Mouse (Mus musculus) testis, adult 2 months (tissue): ENCODE measurements around the gene Naa11. TPM values are rescaled to one million over a fixed set of nuclear protein-coding genes. Genes with fewer than 3 reads are reported as not detected.
A peak's percentile ranks its signal among the peaks of the same experiment; 100 is the strongest.

Source experiments
- H3K27ac ChIP-seq: fragments of 200-500 bp; 2 replicates; pipeline ENCODE4 v1.5.1; 2012; ENCODE audit warnings: low read depth, low read length; ENCODE audit not compliant: control insufficient read depth, insufficient read depth
- H3K27me3 ChIP-seq: fragments of 200-500 bp; 2 replicates; pipeline ENCODE4 v1.6.1; 2012; ENCODE audit warnings: mild to moderate bottlenecking, low read length, moderate library complexity; ENCODE audit not compliant: control insufficient read depth, insufficient read depth
- H3K36me3 ChIP-seq: fragments of 200-500 bp; 2 replicates; pipeline ENCODE4 v1.6.1; 2012; ENCODE audit warnings: mild to moderate bottlenecking, low read length; ENCODE audit not compliant: control insufficient read depth, insufficient read depth
- H3K4me1 ChIP-seq: fragments of 200-500 bp; 2 replicates; pipeline ENCODE4 v1.6.1; 2012; ENCODE audit warnings: low read length; ENCODE audit not compliant: control insufficient read depth, insufficient read depth
- H3K4me3 ChIP-seq: fragments of 200-500 bp; 2 replicates; pipeline ENCODE4 v1.5.1; 2012; ENCODE audit warnings: low read depth, mild to moderate bottlenecking, low read length, moderate library complexity, mixed read lengths; ENCODE audit not compliant: control insufficient read depth
- CTCF ChIP-seq: fragments of 200-500 bp; IDR thresholded peaks from 2 replicates; pipeline ENCODE4 v1.5.1; 2012; ENCODE audit warnings: low read depth, mild to moderate bottlenecking, inconsistent platforms, low read length, moderate library complexity; ENCODE audit not compliant: control insufficient read depth, insufficient read depth, insufficient replicate concordance
- POLR2A ChIP-seq: fragments of 200-500 bp; IDR thresholded peaks from 2 replicates; pipeline ENCODE4 v1.6.1; 2012; ENCODE audit warnings: low read depth, mild to moderate bottlenecking, inconsistent platforms, low read length, moderate library complexity; ENCODE audit not compliant: control insufficient read depth
- polyA plus RNA-seq: library from polyadenylated mRNA; depleted of rRNA; stranded (reverse); fragments of >200 nt; gene quantifications from 2 replicates; pipeline ENCODE4 v1.2.3, GENCODE M21; 2012

Naa11 gene
- polyA plus RNA-seq, 1 experiment: 9.7 TPM

DNA sequence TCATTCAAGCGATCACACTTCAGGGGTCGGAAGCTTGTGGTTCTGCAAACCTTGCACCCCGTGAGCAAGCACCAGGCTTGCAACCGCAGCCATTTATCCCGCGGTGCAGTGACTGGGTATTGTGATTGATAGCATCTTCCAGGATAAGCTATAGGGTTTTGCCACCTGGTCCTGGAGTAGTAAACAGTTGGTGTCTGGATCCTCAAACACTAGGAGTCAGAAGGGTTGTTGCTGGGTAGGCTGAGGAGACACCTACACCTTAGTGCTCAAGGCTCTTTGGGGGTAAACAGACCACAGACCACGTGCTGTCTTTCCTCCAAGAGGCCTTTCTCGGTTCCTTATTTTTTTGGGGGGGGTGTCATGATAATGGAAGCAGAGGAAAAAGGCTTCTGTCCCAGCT is 27.9 kb downstream of the Naa11 start:
- Histone ChIP-seq H3K4me1 (no peaks in the 10 kb centered on the region), H3K4me3 (no peak overlapping the region), H3K27me3 (no peaks in the 10 kb centered on the region), H3K27ac (no peak overlapping the region), H3K36me3 (no peaks in the 10 kb centered on the region)
- TF ChIP-seq CTCF (no peak), POLR2A (no peak)

DNA sequence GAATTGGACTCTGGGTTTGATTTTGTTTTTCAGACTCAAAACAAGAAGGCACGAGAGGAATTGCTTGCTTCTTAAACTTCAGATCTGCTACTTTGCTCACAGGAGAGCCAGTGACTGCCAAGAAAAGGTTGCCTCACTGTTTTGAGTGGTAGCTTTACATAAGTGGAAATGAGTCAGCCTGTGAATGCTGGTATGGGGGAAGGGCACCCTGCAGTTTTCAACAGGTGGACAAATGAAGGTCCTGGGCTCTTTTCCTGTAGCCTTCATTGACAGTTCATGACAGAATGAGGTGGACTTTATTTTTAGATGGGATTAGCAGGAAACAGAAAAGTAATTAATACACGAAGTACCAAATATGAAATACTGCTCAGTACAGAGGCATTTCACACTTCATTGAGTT is 29.6 kb downstream of the Naa11 start:
- TF ChIP-seq POLR2A (no peak), CTCF (no peak)
- Histone ChIP-seq H3K36me3 (no peaks in the 10 kb centered on the region), H3K27me3 (no peaks in the 10 kb centered on the region), H3K4me3 (peak overlapping the region; percentile 13; the same call in 1 of the 2 replicates), H3K4me1 (no peaks in the 10 kb centered on the region), H3K27ac (no peak overlapping the region)

DNA sequence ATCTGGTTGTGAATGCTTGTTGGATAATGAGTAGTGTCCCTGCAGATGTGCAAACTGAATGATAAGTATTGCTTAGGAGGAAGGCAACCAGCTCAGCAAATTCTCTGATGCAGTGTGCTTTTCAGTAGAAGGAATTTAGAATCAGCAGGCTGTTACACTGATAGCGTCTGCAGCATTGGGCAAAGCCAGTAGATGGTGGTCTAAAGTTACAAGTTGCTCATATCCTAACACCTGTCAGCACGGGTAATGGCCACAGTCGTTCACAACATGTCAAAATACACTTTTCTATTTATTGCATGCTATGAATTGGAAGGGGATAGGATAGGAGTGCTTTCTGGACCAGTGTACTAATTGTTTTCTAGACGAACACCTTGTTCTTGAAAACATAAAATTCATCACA is 33.1 kb downstream of the Naa11 start:
- H3K36me3 ChIP-seq: no peaks in the 10 kb centered on the region
- no peak for TF ChIP-seq CTCF
- TF ChIP-seq POLR2A: no peak
- no peaks in the 10 kb centered on the region for H3K27me3 ChIP-seq
- no peaks in the 10 kb centered on the region for H3K4me1 ChIP-seq
- no peak overlapping the region for H3K4me3 ChIP-seq
- no peak overlapping the region for H3K27ac ChIP-seq

DNA sequence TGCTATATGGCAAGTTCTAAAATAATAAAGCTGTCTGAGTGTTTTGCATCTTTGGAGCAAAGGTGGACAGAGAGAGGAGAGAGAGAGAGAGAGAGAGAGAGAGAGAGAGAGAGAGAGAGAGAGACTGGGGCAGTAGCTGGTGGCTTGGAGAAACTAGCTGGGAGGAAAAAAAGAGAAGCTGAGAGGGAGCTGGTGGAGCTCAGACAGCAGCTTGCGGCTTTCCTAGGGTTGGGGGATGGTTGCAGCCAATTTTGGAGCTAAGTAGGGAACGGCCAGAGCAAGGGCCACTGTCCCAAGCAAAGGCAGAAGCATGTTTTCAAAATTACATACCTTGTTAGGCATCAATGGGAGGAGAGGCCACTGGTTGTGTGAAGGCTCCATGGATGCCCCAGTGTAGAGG is 36.0 kb downstream of the Naa11 start:
- no peaks in the 10 kb centered on the region for H3K4me1 ChIP-seq
- no peaks in the 10 kb centered on the region for H3K36me3 ChIP-seq
- no peak overlapping the region for H3K4me3 ChIP-seq
- no peak overlapping the region for H3K27ac ChIP-seq
- H3K27me3 ChIP-seq: no peaks in the 10 kb centered on the region
- TF ChIP-seq CTCF (no peak), POLR2A (no peak)

DNA sequence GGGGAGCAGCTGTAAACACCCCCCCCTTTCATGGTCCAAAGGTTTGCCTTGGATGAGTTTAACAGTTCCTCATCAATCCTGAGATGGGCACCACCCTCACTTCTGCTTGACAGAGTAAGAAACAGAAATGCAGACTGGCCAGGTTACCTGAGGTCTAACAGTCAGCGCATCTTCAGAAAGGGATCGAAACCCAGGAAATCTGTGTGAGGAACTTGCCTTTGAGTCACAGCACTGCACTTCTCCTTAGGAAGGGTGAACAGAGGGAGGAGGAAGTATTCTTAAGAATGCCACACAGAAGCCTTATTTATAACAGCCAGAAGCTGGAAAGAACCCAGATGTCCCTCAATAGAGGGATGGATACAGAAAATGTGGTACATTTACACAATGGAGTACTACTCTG is 37.0 kb downstream of the Naa11 start:
- Histone ChIP-seq H3K36me3 (no peaks in the 10 kb centered on the region), H3K27ac (no peak overlapping the region), H3K4me3 (no peak overlapping the region), H3K4me1 (no peaks in the 10 kb centered on the region), H3K27me3 (no peaks in the 10 kb centered on the region)
- TF ChIP-seq POLR2A: no peak
- TF ChIP-seq CTCF: no peak

DNA sequence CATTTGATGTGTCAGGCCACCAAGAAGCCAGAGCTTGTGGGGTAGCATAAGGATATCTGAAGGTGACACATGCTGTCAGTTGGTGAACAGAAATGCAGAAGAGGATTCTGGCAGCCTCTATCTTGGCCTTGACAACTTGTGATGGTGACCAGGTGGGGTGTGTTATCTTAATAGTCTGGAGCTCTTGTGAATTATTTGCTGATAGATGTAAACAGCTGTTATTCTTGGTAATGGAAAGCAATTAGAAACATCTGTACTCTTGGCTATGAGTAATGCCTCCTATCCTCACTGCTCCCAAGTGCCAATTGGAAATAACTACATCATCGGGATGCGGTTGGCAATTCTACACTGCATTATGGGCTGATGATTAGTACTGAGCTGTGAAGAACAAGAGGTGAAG is 43.4 kb downstream of the Naa11 start:
- H3K4me1 ChIP-seq: no peaks in the 10 kb centered on the region
- TF ChIP-seq POLR2A (no peak), CTCF (no peak)

DNA sequence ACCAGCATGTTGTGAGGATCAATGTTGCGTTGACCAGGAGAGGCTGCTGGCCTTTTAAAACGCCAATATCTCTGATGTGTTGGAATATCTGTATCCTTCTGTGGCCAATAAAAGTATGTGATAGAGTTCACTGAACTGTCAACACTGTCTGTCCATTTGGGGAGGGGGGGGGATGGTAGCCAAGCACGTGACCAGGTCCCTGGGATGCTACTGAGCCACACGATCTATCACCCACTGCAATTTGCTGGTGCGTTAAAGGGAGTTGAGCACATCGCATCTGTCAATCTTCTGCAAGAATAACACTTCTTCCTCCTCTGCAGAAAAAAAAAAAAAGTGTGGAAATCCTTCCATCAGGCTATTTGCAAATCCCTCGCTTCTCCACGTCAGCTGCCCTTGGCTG is 43.9 kb downstream of the Naa11 start:
- TF ChIP-seq POLR2A (no peak), CTCF (no peak)
- Histone ChIP-seq H3K4me1 (no peaks in the 10 kb centered on the region), H3K27ac (no peak overlapping the region), H3K4me3 (no peak overlapping the region), H3K27me3 (no peaks in the 10 kb centered on the region), H3K36me3 (no peaks in the 10 kb centered on the region)

More for the DNA sequence above, 43.4 kb downstream of the Naa11 start:
- Histone ChIP-seq H3K4me3 (no peak overlapping the region), H3K27ac (no peak overlapping the region), H3K36me3 (no peaks in the 10 kb centered on the region), H3K27me3 (no peaks in the 10 kb centered on the region)

DNA sequence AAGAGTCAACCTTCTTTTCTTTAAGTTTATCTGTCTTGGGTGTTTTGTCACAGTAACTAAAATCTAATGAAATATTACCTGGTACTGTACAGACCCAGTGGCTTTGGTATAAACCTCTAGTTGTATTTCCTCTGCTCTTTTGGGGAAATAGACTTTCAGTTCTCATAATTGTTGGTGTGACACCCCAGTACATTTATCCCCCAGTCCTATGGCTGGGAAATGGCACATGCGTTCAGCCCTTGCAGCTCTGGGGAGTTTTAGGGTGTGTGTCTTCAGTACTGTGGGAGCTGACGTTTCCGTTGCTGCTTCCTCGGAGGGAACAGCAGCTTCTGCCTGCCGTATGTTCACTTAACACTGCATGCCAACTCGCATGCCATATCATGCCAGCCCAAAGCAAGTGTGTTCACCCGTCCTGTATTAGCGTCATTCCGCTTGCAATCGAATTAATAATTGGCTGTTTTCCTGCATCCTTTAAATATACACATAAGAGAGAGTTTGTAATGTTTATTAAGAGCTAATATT is 46.4 kb downstream of the Naa11 start:
- no peaks in the 10 kb centered on the region for H3K36me3 ChIP-seq
- no peak for TF ChIP-seq CTCF
- no peak for TF ChIP-seq POLR2A
- H3K4me1 ChIP-seq: no peaks in the 10 kb centered on the region
- H3K4me3 ChIP-seq: no peak overlapping the region
- H3K27me3 ChIP-seq: no peaks in the 10 kb centered on the region
- no peak overlapping the region for H3K27ac ChIP-seq
